ENCODE assay signal across 17 mouse cellular contexts in the genomic region with DNA sequence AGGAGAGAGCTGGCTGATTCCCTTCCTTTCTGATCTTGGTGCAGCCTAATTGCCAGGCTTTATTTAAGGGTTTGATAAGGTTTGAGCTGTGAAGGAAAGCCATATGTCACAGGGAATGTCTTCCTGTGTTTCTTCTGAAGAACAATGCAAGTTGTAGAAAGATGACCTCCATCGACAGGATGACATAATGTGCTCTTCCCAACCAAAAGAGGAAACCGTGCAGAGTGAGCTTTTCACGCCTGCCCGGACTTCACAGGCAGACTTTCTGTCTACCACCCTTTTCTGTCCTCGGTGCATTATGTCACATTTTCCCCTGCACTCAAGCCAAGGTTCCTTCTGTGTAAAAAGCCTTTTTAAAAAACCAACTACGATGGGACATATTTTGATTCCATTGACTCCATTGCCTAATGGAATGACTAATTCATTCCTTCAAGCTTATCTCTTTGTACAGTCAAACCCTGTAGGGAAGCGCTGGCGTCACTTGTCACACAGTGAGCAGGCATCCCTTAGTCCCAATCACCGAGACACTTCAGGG. TPM values are rescaled to one million over a fixed set of nuclear protein-coding genes. Genes with fewer than 3 reads are reported as not detected.
DNase-seq lines count a peak whose midpoint lies in the region; ATAC-seq and TF ChIP-seq lines count a peak whose summit lies in the region.
"Had no signal": no experiment of that assay in that cellular context is flagged by ENCODE, and none has a peak within 500 bp of the region (broad histone marks: within the 10 kb centered on the region; RNA-seq: fewer than 3 reads in every experiment).

No protein-coding gene starts in this region.

- no peak for TF ChIP-seq CTCF in liver, postnatal 0 days (IDR thresholded peaks at IDR 0.05; ENCODE audit: low read depth)
- TF ChIP-seq CTCF in MEL (IDR thresholded peaks at IDR 0.05 in 2 of 3, conservative IDR thresholded peaks at IDR 0.05 in 1 of 3; ENCODE audit: control insufficient read depth in 1 of 3, insufficient read depth in 1 of 3, low read depth in 2 of 3, low read length in 3 of 3, poor library complexity in 1 of 3, severe bottlenecking in 1 of 3), result no peak

- 0 out of 2 replicates have a peak overlapping the region, but pooled peaks have one; percentile 6 for H3K4me2 ChIP-seq in liver, embryonic 11.5 days
- no peak overlapping the region for H3K4me2 ChIP-seq in liver, postnatal 0 days (ENCODE audit: low read depth, low read length)
- H3K4me2 ChIP-seq: embryonic facial prominence, embryonic 12.5 days; liver, embryonic 12.5 days; neural tube, embryonic 13.5 days had no signal

- no peak for TF ChIP-seq EP300 in liver, postnatal 0 days (IDR thresholded peaks at IDR 0.05; ENCODE audit: low read depth)
- TF ChIP-seq EP300 in MEL (IDR thresholded peaks at IDR 0.05; ENCODE audit: low read depth in 1 of 2, low read length in 2 of 2), result no peak

- 27% methylated on average over 9 of the region's 9 CpGs for WGBS in liver, embryonic 11.5 days
- 27% methylated on average over 9 of the region's 9 CpGs for WGBS in liver, postnatal 0 days (ENCODE audit: insufficient replicate concordance)

- no peak overlapping the region for H3K27ac ChIP-seq in liver, embryonic 11.5 days (ENCODE audit: low read depth, low read length)
- H3K27ac ChIP-seq in liver, postnatal 0 days (ENCODE audit: low read depth), result no peak overlapping the region
- H3K27ac ChIP-seq in MEL (ENCODE audit: control insufficient read depth, low read depth, low read length), result no peak overlapping the region
- H3K27ac ChIP-seq: embryonic facial prominence, embryonic 12.5 days; hindbrain, postnatal 0 days; liver, embryonic 12.5 days; neural tube, embryonic 13.5 days had no signal

- TF ChIP-seq POLR2A in MEL (IDR thresholded peaks at IDR 0.05; ENCODE audit: control insufficient read depth in 1 of 2, insufficient read depth in 1 of 2, low read depth in 1 of 2, low read length in 2 of 2, poor library complexity in 1 of 2), result no peak

- no peaks in the 10 kb centered on the region for H3K36me3 ChIP-seq in liver, embryonic 11.5 days (ENCODE audit: control insufficient read depth, insufficient read depth, low read length)
- no peaks in the 10 kb centered on the region for H3K36me3 ChIP-seq in liver, postnatal 0 days (replicated peaks; ENCODE audit: insufficient read depth, low read length)
- H3K36me3 ChIP-seq in MEL (ENCODE audit: control insufficient read depth in 1 of 2, insufficient read depth in 2 of 2, low read length in 2 of 2), result peaks cover 0 to 8% of the 10 kb centered on the region in 2 experiments; a peak in 2 of 4 replicates
- H3K36me3 ChIP-seq: embryonic facial prominence, embryonic 12.5 days; liver, embryonic 12.5 days; neural tube, embryonic 13.5 days had no signal

- no peaks in the 10 kb centered on the region for H3K4me1 ChIP-seq in liver, embryonic 11.5 days (replicated peaks; ENCODE audit: control insufficient read depth, insufficient read depth, low read length)
- H3K4me1 ChIP-seq in liver, postnatal 0 days (ENCODE audit: insufficient read depth), result no peaks in the 10 kb centered on the region
- H3K4me1 ChIP-seq in MEL (ENCODE audit: control insufficient read depth in 1 of 2, insufficient read depth in 2 of 2, low read length in 2 of 2), result peaks cover 4 to 13% of the 10 kb centered on the region in 2 experiments; a peak in 3 of 4 replicates
- H3K4me1 ChIP-seq: embryonic facial prominence, embryonic 12.5 days; liver, embryonic 12.5 days had no signal

- peaks cover 6% of the 10 kb centered on the region for H3K27me3 ChIP-seq in liver, embryonic 11.5 days (replicated peaks; ENCODE audit: control insufficient read depth, insufficient read depth, low read length)
- H3K27me3 ChIP-seq in liver, postnatal 0 days (ENCODE audit: insufficient read depth, low read length), result peaks cover 19% of the 10 kb centered on the region
- peaks cover 0 to under 1% of the 10 kb centered on the region in 2 experiments; a peak in 1 of 4 replicates for H3K27me3 ChIP-seq in MEL (ENCODE audit: control insufficient read depth in 1 of 2, insufficient read depth in 2 of 2, low read length in 2 of 2)
- H3K27me3 ChIP-seq: embryonic facial prominence, embryonic 12.5 days; neural tube, embryonic 13.5 days had no signal

- no peak for TF ChIP-seq RAD21 in MEL (IDR thresholded peaks at IDR 0.05; ENCODE audit: low read depth, low read length)

- H3K4me3 ChIP-seq in liver, embryonic 11.5 days (ENCODE audit: low read depth, low read length), result no peak overlapping the region
- no peak overlapping the region for H3K4me3 ChIP-seq in liver, postnatal 0 days (ENCODE audit: low read depth, low read length)
- no peak overlapping the region for H3K4me3 ChIP-seq in MEL (ENCODE audit: control insufficient read depth in 1 of 2, insufficient read depth in 1 of 2, low read depth in 2 of 2, low read length in 2 of 2)
- H3K4me3 ChIP-seq: embryonic facial prominence, embryonic 12.5 days; liver, embryonic 12.5 days; neural tube, embryonic 13.5 days had no signal

- intact Hi-C loops in heart, postnatal 10 days (cut with DNase I), result no loop called here

- no peaks in the 10 kb centered on the region for H3K9me3 ChIP-seq in liver, embryonic 11.5 days (ENCODE audit: control insufficient read depth, low read length)
- H3K9me3 ChIP-seq in liver, postnatal 0 days (ENCODE audit: low read length), result no peaks in the 10 kb centered on the region
- no peaks in the 10 kb centered on the region for H3K9me3 ChIP-seq in MEL (replicated peaks; ENCODE audit: insufficient read depth, low read length)
- H3K9me3 ChIP-seq: embryonic facial prominence, embryonic 12.5 days; liver, embryonic 12.5 days; neural tube, embryonic 13.5 days had no signal

- ATAC-seq in liver, embryonic 11.5 days (replicated peaks; ENCODE audit: low FRiP score), result no peak
- no peak for ATAC-seq in liver, postnatal 0 days
- ATAC-seq: hindbrain, postnatal 0 days; liver, embryonic 12.5 days had no signal

- no peaks in the 10 kb centered on the region for H3K79me2 ChIP-seq in MEL (ENCODE audit: control insufficient read depth, insufficient read depth, low read length, poor library complexity)

- H3K9ac ChIP-seq in liver, embryonic 11.5 days (ENCODE audit: low read depth, low read length), result no peak overlapping the region
- no peak overlapping the region for H3K9ac ChIP-seq in liver, postnatal 0 days (replicated peaks)
- H3K9ac ChIP-seq in MEL (ENCODE audit: control insufficient read depth, low read depth, low read length, poor library complexity, severe bottlenecking), result no peak overlapping the region
- H3K9ac ChIP-seq: embryonic facial prominence, embryonic 12.5 days; liver, embryonic 12.5 days; neural tube, embryonic 13.5 days had no signal

- DNase-seq in liver, embryonic 11.5 days (ENCODE audit: low spot score), result no peak
- no peak for DNase-seq in liver, postnatal 0 days
- peak; percentile 38 for DNase-seq in MEL (ENCODE audit: low read depth, low spot score)
- peak; percentile 15 to 21 for DNase-seq in heart, adult 9 months (ENCODE audit: low spot score in 2 of 2)
- DNase-seq in heart, postnatal 10 days, result peak; percentile 57 to 66
- no peak for DNase-seq in gastrocnemius, postnatal 4 days (ENCODE audit: low spot score in 2 of 2)
- DNase-seq in urinary bladder, adult 2 months (ENCODE audit: low spot score), result no peak
- DNase-seq: cerebellum, adult 11 months; kidney, adult 18-20 months; layer of hippocampus, postnatal 36 days; left cerebral cortex, postnatal 4 days; thymus, adult 18-20 months had no signal

TF ChIP-seq in MEL, 35 proteins besides CTCF, POLR2A, EP300 and RAD21:
- 0 out of 2 replicates have a peak, but pooled peaks have one; percentile 29 for TF ChIP-seq MAX (IDR thresholded peaks at IDR 0.05; ENCODE audit: low read length)
- no peak for TF ChIP-seq NRF1 (IDR thresholded peaks at IDR 0.05; ENCODE audit: insufficient read depth, low read depth, low read length, poor library complexity, severe bottlenecking)

RNA-seq across cellular contexts. Expression of gene Chn1, which starts 7.3 kb away (rescaled TPM):
- polyA plus RNA-seq in liver, embryonic 11.5 days (2014; fragmentation: Nextera tagmentation; extraction: Ambion mirVana), result 6.1 and 7.6 TPM in 2 replicates
- 0.26 and 0.31 TPM in 2 replicates for polyA plus RNA-seq in liver, postnatal 0 days (2015; fragmentation: Nextera tagmentation; extraction: Ambion mirVana)
- 5.0 and 9.0 TPM in 2 replicates for total RNA-seq in MEL (2012; rRNA removed)
- polyA plus RNA-seq in MEL (2012; ENCODE audit: insufficient read depth in 1 of 2, insufficient read length in 2 of 2, low read depth in 1 of 2, low replicate concordance in 2 of 2, missing spikeins in 1 of 2), result 10 to 100 TPM in 1 of 2 experiments, not detected in 1; 14.1 TPM
- 10 to 100 TPM; 60.1 to 62.8 TPM for total RNA-seq in heart, postnatal 10 days (2021)
- 10 to 100 TPM; 23.3 to 25.6 TPM for total RNA-seq in gastrocnemius, postnatal 4 days (2021)
- 30.6 and 32.3 TPM in 2 replicates for polyA plus RNA-seq in urinary bladder, adult 2 months (2012; rRNA removed)
- total RNA-seq: granulocyte monocyte progenitor cell, adult 5-6 weeks had no signal

Comparison
In these comparisons a context has a peak if more than half of its experiments do, and no peak if none do; other contexts are left out.
1. DNase-seq: peak in MEL (single experiment), heart, adult 9 months (2 of 2) and heart, postnatal 10 days (2 of 2); none in liver, embryonic 11.5 days (single experiment), liver, postnatal 0 days (single experiment), gastrocnemius, postnatal 4 days (0 of 2) and urinary bladder, adult 2 months (single experiment).